Mouse (Mus musculus): ENCODE measurements around the gene Tom1l2. TPM values are rescaled to one million over a fixed set of nuclear protein-coding genes. Genes with fewer than 3 reads are reported as not detected.

Gene Tom1l2
- total RNA-seq, 2 experiments from 2014 or later = 218 to 221 TPM

- DNase-seq (ENCODE audit: low spot score in 2 of 2) = peak; percentile 40 to 70
These were observed 168.1 kb downstream of the Tom1l2 start for GRCm38 (mm10) chr11:60184346-60185325.

- DNase-seq (ENCODE audit: low spot score in 2 of 2) = no peak
These were observed 170.0 kb downstream of the Tom1l2 start for GRCm38 (mm10) chr11:60182741-60183140.

GRCm38 (mm10) chr11:60182116-60182670, 170.5 kb downstream of the Tom1l2 start:
- no peak for DNase-seq (ENCODE audit: low spot score in 2 of 2)

- no peak for DNase-seq (ENCODE audit: low spot score in 2 of 2)
These were observed 174.2 kb downstream of the Tom1l2 start for GRCm38 (mm10) chr11:60178506-60178905.

- DNase-seq (ENCODE audit: low spot score in 2 of 2) = no peak
These were observed 174.7 kb downstream of the Tom1l2 start for GRCm38 (mm10) chr11:60178005-60178404.

- peak; percentile 42 to 73 for DNase-seq (ENCODE audit: low spot score in 2 of 2)
These were observed 175.6 kb downstream of the Tom1l2 start for GRCm38 (mm10) chr11:60176975-60177657.

Small RNA genes within 50 kb of the gene (microRNA-seq; reads per million reads assigned to microRNA genes)
- 0 reads per million in 2 experiments for gene Gm27711
- gene Mir6921 = 0 reads per million in 2 experiments
- 0.75 to 0.85 reads per million in 2 experiments for gene Mir6922

Other genes with a start within 250 kb of the Tom1l2 start
- 10 to 100 TPM; 74.0 to 76.1 TPM for gene Rai1, start 247.9 kb downstream of the Tom1l2 start, total RNA-seq (2021)
- gene Srebf1, start 130.3 kb downstream of the Tom1l2 start, total RNA-seq (2021) = 10 to 100 TPM; 66.2 to 68.2 TPM
- 10 to 100 TPM; 10.4 to 11.8 TPM for gene Drc3, start 424 bp upstream of the Tom1l2 start, total RNA-seq (2021)
- 10 to 100 TPM; 49.4 TPM for gene Gid4, start 64.2 kb upstream of the Tom1l2 start, total RNA-seq (2021)
- gene Atpaf2, start 65.6 kb upstream of the Tom1l2 start, total RNA-seq (2021) = 10 to 100 TPM; 26.9 to 32.1 TPM
- gene Drg2, start 101.7 kb upstream of the Tom1l2 start, total RNA-seq (2021) = 10 to 100 TPM; 69.8 to 70.2 TPM
- under 1 TPM; 0.05 to 0.12 TPM for gene Myo15, start 116.4 kb upstream of the Tom1l2 start, total RNA-seq (2021)
- gene Alkbh5, start 183.5 kb upstream of the Tom1l2 start, total RNA-seq (2021) = 10 to 100 TPM; 61.0 to 62.5 TPM